19 mouse cellular contexts compared by ENCODE assay signal in the genomic region with DNA sequence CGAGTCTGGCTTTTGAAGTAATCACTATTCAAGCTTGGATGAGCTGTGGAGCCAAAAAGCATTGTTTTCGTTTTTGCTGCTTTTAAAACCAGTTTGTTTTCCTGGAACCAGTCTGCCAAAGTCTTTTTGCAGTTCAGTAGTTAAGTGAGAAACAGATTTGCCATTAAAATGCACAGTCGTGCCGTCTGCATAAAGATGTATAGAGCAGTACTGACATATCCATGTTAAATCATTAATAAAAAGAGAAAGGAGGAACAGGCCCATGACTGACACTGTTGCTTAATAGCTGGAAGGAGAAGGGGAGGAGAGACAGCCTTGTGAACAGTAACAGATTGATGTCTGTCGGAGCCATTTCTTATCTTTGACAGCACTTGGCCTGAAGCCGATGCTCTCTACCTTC.
DNase-seq lines count a peak whose midpoint lies in the region; ATAC-seq and TF ChIP-seq lines count a peak whose summit lies in the region.
"Had no signal": no experiment of that assay in that cellular context is flagged by ENCODE, and none has a peak within 500 bp of the region (broad histone marks: within the 10 kb centered on the region; RNA-seq: fewer than 3 reads in every experiment).

No protein-coding gene starts in this region.

- no peak for TF ChIP-seq CTCF in lung, postnatal 0 days (IDR thresholded peaks at IDR 0.05)
- no peak for TF ChIP-seq CTCF in brain, embryonic 14.5 days (IDR thresholded peaks at IDR 0.05; ENCODE audit: borderline replicate concordance, extremely low read depth, insufficient read depth, insufficient read length)

- ATAC-seq in forebrain, embryonic 15.5 days (replicated peaks), result peak; percentile 98
- no peak for ATAC-seq in forebrain, embryonic 12.5 days (ENCODE audit: low FRiP score)
- ATAC-seq in lung, embryonic 16.5 days (ENCODE audit: low read depth), result peak; percentile 61; the same call in 1 of the 2 replicates
- no peak for ATAC-seq in lung, postnatal 0 days
- ATAC-seq in forebrain, embryonic 16.5 days, result peak; percentile 97
- ATAC-seq: activated CD4-positive, CD25-positive, alpha-beta regulatory T cell, adult 4 months; Patski had no signal

- no peak overlapping the region for H3K9ac ChIP-seq in forebrain, embryonic 15.5 days (replicated peaks)
- no peak overlapping the region for H3K9ac ChIP-seq in forebrain, embryonic 12.5 days
- H3K9ac ChIP-seq in lung, embryonic 16.5 days (ENCODE audit: low read length), result no peak overlapping the region
- no peak overlapping the region for H3K9ac ChIP-seq in lung, postnatal 0 days (replicated peaks; ENCODE audit: low read depth)
- H3K9ac ChIP-seq in forebrain, embryonic 16.5 days (replicated peaks; ENCODE audit: low read depth, low read length), result no peak overlapping the region
- H3K9ac ChIP-seq: heart, embryonic 15.5 days; hindbrain, embryonic 14.5 days had no signal

- H3K4me3 ChIP-seq in forebrain, embryonic 15.5 days, result no peak overlapping the region
- H3K4me3 ChIP-seq in forebrain, embryonic 12.5 days (replicated peaks), result no peak overlapping the region
- no peak overlapping the region for H3K4me3 ChIP-seq in lung, embryonic 16.5 days (ENCODE audit: low read length)
- H3K4me3 ChIP-seq in lung, postnatal 0 days (ENCODE audit: low read depth, low read length), result no peak overlapping the region
- no peak overlapping the region for H3K4me3 ChIP-seq in forebrain, embryonic 16.5 days (replicated peaks; ENCODE audit: low read length)
- H3K4me3 ChIP-seq: embryonic facial prominence, embryonic 10.5 days; heart, adult 2 months; heart, embryonic 15.5 days had no signal

- TF ChIP-seq EP300 in lung, postnatal 0 days (IDR thresholded peaks at IDR 0.05), result no peak

- H3K27me3 ChIP-seq in forebrain, embryonic 15.5 days, result no peaks in the 10 kb centered on the region
- H3K27me3 ChIP-seq in forebrain, embryonic 12.5 days, result no peaks in the 10 kb centered on the region
- H3K27me3 ChIP-seq in lung, embryonic 16.5 days (ENCODE audit: control insufficient read depth, insufficient read depth, low read depth, low read length), result no peaks in the 10 kb centered on the region
- H3K27me3 ChIP-seq in lung, postnatal 0 days (replicated peaks; ENCODE audit: insufficient read depth, low read length), result no peaks in the 10 kb centered on the region
- H3K27me3 ChIP-seq in forebrain, embryonic 16.5 days (replicated peaks; ENCODE audit: control insufficient read depth, insufficient read depth, low read length), result no peaks in the 10 kb centered on the region
- H3K27me3 ChIP-seq: CH12.LX; heart, embryonic 15.5 days had no signal

- peak overlapping the region; percentile 69; the same call in 1 of the 2 replicates for H3K27ac ChIP-seq in forebrain, embryonic 15.5 days (replicated peaks)
- no peak overlapping the region for H3K27ac ChIP-seq in forebrain, embryonic 12.5 days
- no peak overlapping the region for H3K27ac ChIP-seq in lung, embryonic 16.5 days (ENCODE audit: low read length)
- no peak overlapping the region for H3K27ac ChIP-seq in lung, postnatal 0 days (ENCODE audit: low read length)
- H3K27ac ChIP-seq in forebrain, embryonic 16.5 days (ENCODE audit: low read length), result peak overlapping the region; percentile 73
- H3K27ac ChIP-seq: embryonic facial prominence, embryonic 10.5 days; heart, adult 2 months; heart, embryonic 15.5 days; hindbrain, embryonic 14.5 days had no signal

- no peaks in the 10 kb centered on the region for H3K36me3 ChIP-seq in forebrain, embryonic 15.5 days
- no peaks in the 10 kb centered on the region for H3K36me3 ChIP-seq in forebrain, embryonic 12.5 days (replicated peaks)
- no peaks in the 10 kb centered on the region for H3K36me3 ChIP-seq in lung, embryonic 16.5 days (ENCODE audit: control insufficient read depth, insufficient read depth, low read length)
- no peaks in the 10 kb centered on the region for H3K36me3 ChIP-seq in lung, postnatal 0 days (ENCODE audit: insufficient read depth, low read length)
- no peaks in the 10 kb centered on the region for H3K36me3 ChIP-seq in forebrain, embryonic 16.5 days (ENCODE audit: control insufficient read depth, insufficient read depth)
- H3K36me3 ChIP-seq: embryonic facial prominence, embryonic 10.5 days; heart, embryonic 15.5 days had no signal

- peaks cover 2% of the 10 kb centered on the region; the same call in 1 of the 2 replicates for H3K4me1 ChIP-seq in forebrain, embryonic 15.5 days
- no peaks in the 10 kb centered on the region for H3K4me1 ChIP-seq in forebrain, embryonic 12.5 days
- H3K4me1 ChIP-seq in lung, embryonic 16.5 days (replicated peaks; ENCODE audit: control insufficient read depth, insufficient read depth, low read length), result no peaks in the 10 kb centered on the region
- no peaks in the 10 kb centered on the region for H3K4me1 ChIP-seq in lung, postnatal 0 days (ENCODE audit: insufficient read depth, low read depth, low read length)
- no peaks in the 10 kb centered on the region for H3K4me1 ChIP-seq in forebrain, embryonic 16.5 days (replicated peaks; ENCODE audit: control insufficient read depth, insufficient read depth, low read length)
- H3K4me1 ChIP-seq: embryonic facial prominence, embryonic 10.5 days; heart, embryonic 15.5 days had no signal

- H3K9me3 ChIP-seq in forebrain, embryonic 15.5 days, result no peaks in the 10 kb centered on the region
- no peaks in the 10 kb centered on the region for H3K9me3 ChIP-seq in forebrain, embryonic 12.5 days
- no peaks in the 10 kb centered on the region for H3K9me3 ChIP-seq in lung, embryonic 16.5 days (ENCODE audit: control insufficient read depth, low read length)
- H3K9me3 ChIP-seq in lung, postnatal 0 days (ENCODE audit: low read length), result no peaks in the 10 kb centered on the region
- no peaks in the 10 kb centered on the region for H3K9me3 ChIP-seq in forebrain, embryonic 16.5 days (ENCODE audit: control insufficient read depth, low read length)
- H3K9me3 ChIP-seq: embryonic facial prominence, embryonic 10.5 days; heart, embryonic 15.5 days had no signal

- H3K4me2 ChIP-seq in forebrain, embryonic 15.5 days (replicated peaks), result no peak overlapping the region
- H3K4me2 ChIP-seq in forebrain, embryonic 12.5 days, result no peak overlapping the region
- no peak overlapping the region for H3K4me2 ChIP-seq in lung, embryonic 16.5 days (ENCODE audit: low read depth, low read length)
- no peak overlapping the region for H3K4me2 ChIP-seq in lung, postnatal 0 days (replicated peaks; ENCODE audit: low read depth, low read length)
- no peak overlapping the region for H3K4me2 ChIP-seq in forebrain, embryonic 16.5 days (ENCODE audit: low read length)
- H3K4me2 ChIP-seq: heart, embryonic 11.5 days; heart, embryonic 15.5 days; hindbrain, embryonic 14.5 days had no signal

- WGBS in forebrain, embryonic 15.5 days, result 33% methylated on average over 6 of the region's 6 CpGs
- WGBS in forebrain, embryonic 12.5 days, result 63% methylated on average over 6 of the region's 6 CpGs
- 47% methylated on average over 6 of the region's 6 CpGs for WGBS in lung, embryonic 16.5 days
- WGBS in lung, postnatal 0 days, result 52% methylated on average over 6 of the region's 6 CpGs
- WGBS in forebrain, embryonic 16.5 days, result 28% methylated on average over 6 of the region's 6 CpGs

- no peak for TF ChIP-seq POLR2A in brain, embryonic 14.5 days (IDR thresholded peaks at IDR 0.05; ENCODE audit: borderline replicate concordance, extremely low read depth, insufficient read depth, insufficient read length, poor library complexity, severe bottlenecking)

- no peak for DNase-seq in lung, postnatal 0 days (ENCODE audit: low spot score)
- peak; percentile 92 for DNase-seq in brain, embryonic 14.5 days (ENCODE audit: low read depth)
- no peak for DNase-seq in thymus, postnatal 0 days (ENCODE audit: low spot score)
- DNase-seq: adrenal gland, postnatal 14 days; cerebellum, adult 2 months; gastrocnemius, postnatal 14 days; heart, adult 2 months; heart, postnatal 14 days had no signal

Comparison
In these comparisons a context has a peak if more than half of its experiments do, and no peak if none do; other contexts are left out.
1. ATAC-seq: peak in forebrain, embryonic 15.5 days (single experiment), lung, embryonic 16.5 days (single experiment) and forebrain, embryonic 16.5 days (single experiment); none in forebrain, embryonic 12.5 days (single experiment) and lung, postnatal 0 days (single experiment).
2. H3K27ac ChIP-seq: peak in forebrain, embryonic 15.5 days (single experiment) and forebrain, embryonic 16.5 days (single experiment); none in forebrain, embryonic 12.5 days (single experiment), lung, embryonic 16.5 days (single experiment) and lung, postnatal 0 days (single experiment).